Mouse (Mus musculus) megakaryocyte, embryonic 14.5 days (primary cell): ENCODE results near the gene Vwf. TPM values are rescaled to one million over a fixed set of nuclear protein-coding genes. Genes with fewer than 3 reads are reported as not detected.

Experiments used
- H3K27me3 ChIP-seq: replicated peaks from 2 replicates; pipeline ENCODE3; 2012; ENCODE audit warnings: inconsistent platforms
- H3K36me3 ChIP-seq: replicated peaks from 2 replicates; pipeline ENCODE3; 2012; ENCODE audit warnings: low read length, inconsistent platforms, mixed read lengths
- H3K4me1 ChIP-seq: 2 replicates; pipeline ENCODE4 v1.6.1; 2012; ENCODE audit warnings: inconsistent platforms
- H3K4me3 ChIP-seq: replicated peaks from 2 replicates; pipeline ENCODE3; 2012; ENCODE audit warnings: moderate library complexity, mild to moderate bottlenecking, inconsistent platforms
- H3K9me3 ChIP-seq: 2 replicates; pipeline ENCODE4 v1.6.1; 2012; ENCODE audit warnings: inconsistent platforms
- FLI1 ChIP-seq: IDR thresholded peaks from 2 replicates; pipeline ENCODE4 v1.6.1; 2012; ENCODE audit warnings: low read length, inconsistent platforms, mixed read lengths
- GATA1 ChIP-seq: IDR thresholded peaks from 3 replicates; pipeline ENCODE4 v1.6.1; 2012; ENCODE audit warnings: mixed read lengths, low read length, inconsistent platforms, borderline replicate concordance
- polyA plus RNA-seq: library from polyadenylated mRNA; stranded (reverse); fragments of >175 nt; gene quantifications from 2 replicates; pipeline ENCODE4 v1.2.3, GENCODE M21; 2012; ENCODE audit warnings: low replicate concordance; ENCODE audit not compliant: insufficient read depth

Gene Vwf
- polyA plus RNA-seq, 1 experiment, result 373 TPM

DNA sequence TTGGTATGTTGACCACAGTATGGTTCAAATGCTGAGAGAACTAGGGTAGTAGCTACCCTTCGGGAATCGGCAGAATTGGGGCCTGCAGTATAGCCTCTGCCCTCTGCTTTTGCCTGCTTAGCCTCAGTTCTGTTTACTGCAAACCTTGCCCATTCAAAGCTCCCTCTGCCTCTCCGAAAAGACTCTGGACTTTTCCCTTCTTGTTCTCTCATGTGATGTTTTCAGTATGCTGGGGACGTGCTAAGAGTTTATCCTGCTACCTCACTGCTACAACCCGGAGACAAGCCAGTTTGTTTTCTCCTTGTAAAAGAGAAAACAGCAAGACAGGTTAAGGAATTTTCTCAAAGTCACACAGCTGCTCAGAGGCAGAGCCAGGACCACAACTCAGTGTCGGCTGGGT, 46.0 kb downstream of the Vwf start:
- no peaks in the 10 kb centered on the region for H3K9me3 ChIP-seq
- TF ChIP-seq GATA1, result no peak
- H3K27me3 ChIP-seq, result no peaks in the 10 kb centered on the region
- peaks cover 100% of the 10 kb centered on the region for H3K4me1 ChIP-seq
- H3K4me3 ChIP-seq, result no peak overlapping the region
- peaks cover 100% of the 10 kb centered on the region for H3K36me3 ChIP-seq

DNA sequence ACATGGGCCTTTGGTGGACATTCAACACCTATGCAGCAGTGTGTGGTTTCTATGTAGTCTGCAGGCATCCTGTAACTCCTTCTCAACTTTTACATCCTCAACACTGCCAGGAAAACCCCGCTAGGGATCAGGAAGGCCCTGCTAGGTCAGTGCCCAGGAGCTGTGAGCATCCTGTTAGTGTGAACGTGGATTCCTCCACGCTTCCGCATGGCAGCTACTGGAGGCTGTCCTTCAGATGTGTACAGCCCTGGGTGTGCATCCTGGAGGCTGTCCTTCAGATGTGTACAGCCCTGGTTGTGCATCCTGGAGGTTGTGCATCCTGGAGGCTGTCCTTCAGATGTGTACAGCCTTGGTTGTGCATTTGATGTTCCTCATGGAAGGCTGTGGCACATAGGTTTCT, 47.7 kb downstream of the Vwf start:
- H3K4me3 ChIP-seq, result no peak overlapping the region
- H3K4me1 ChIP-seq, result peaks cover 100% of the 10 kb centered on the region
- no peaks in the 10 kb centered on the region for H3K9me3 ChIP-seq
- peaks cover 100% of the 10 kb centered on the region for H3K36me3 ChIP-seq
- no peaks in the 10 kb centered on the region for H3K27me3 ChIP-seq
- TF ChIP-seq GATA1 (no peak), FLI1 (no peak)

DNA sequence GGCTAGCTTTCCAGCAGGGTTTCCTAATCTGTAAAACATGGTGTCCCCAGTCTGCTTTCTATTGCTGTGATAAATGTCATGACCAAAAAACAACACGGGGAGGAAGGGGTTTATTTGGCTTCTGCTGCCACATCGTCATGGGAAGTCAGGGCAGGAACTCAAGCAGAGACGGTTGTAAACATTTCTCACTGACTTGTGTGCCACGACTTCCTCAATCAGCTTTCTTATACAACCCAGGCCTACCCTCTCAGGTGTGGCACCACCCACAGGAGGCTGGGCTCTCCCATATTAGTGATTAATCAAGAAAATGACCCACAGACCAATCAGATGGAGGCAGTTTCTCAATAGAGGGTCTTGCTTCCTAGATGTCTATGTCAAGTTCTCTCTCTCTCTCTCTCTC, 48.3 kb downstream of the Vwf start:
- Histone ChIP-seq H3K4me1 (peaks cover 100% of the 10 kb centered on the region), H3K4me3 (no peak overlapping the region), H3K27me3 (no peaks in the 10 kb centered on the region), H3K9me3 (no peaks in the 10 kb centered on the region), H3K36me3 (peaks cover 100% of the 10 kb centered on the region)
- TF ChIP-seq FLI1 (no peak), GATA1 (no peak)

DNA sequence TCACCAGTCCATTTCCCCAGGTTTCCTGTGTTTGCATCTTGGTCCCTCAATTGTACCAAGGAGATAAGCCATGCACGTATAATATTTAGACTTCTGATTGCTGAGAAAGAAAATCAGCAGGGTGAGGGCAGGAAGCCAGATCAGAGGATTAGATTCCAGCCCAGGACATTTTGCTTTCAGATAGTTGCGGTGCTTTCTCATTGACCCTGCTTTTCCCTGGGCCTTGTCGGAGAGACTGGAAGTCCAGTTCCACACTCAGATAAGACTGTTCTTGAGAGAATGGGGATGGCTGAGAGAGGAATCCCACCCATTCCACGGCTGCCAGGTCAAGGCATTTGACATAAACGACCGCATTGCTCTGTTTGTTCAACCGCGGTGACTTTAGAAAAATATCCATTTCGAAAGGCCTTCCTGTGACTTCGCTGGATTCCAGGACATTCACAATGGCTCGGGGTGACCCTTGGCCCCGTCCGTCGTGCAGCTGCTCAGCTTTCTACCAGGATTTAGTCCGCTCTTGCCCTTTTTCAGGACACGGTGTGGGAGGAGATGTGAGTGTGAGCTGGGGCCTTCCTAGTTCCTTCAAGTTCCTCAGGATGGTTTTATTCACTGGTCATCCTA, 50.2 kb downstream of the Vwf start:
- H3K36me3 ChIP-seq, result peaks cover 100% of the 10 kb centered on the region

DNA sequence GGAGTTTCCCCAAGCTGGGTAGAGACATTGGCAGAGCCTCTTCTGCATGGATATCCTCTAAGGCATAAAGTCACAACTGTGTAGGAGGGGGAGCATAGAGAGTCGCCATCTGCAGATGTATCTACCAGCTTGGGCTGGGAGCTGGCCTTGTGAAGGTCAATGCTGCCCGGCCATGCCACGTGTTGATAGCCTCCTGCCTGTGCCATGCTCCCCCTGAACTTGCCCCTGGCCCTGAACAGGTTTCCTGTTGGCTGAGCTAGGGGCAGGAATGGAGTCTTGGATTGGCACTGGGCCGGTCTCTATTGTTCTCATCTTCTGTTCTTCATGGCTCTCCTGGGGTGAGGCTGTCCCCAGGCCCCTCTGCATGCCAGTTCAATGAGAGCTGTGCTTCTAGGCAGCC, 51.1 kb downstream of the Vwf start:
- peaks cover 100% of the 10 kb centered on the region for H3K36me3 ChIP-seq
- H3K4me3 ChIP-seq, result no peak overlapping the region
- no peaks in the 10 kb centered on the region for H3K27me3 ChIP-seq
- no peak for TF ChIP-seq FLI1
- no peak for TF ChIP-seq GATA1
- no peaks in the 10 kb centered on the region for H3K9me3 ChIP-seq
- peaks cover 100% of the 10 kb centered on the region for H3K4me1 ChIP-seq

More for the DNA sequence above, 50.2 kb downstream of the Vwf start:
- TF ChIP-seq GATA1, result no peak
- TF ChIP-seq FLI1, result no peak
- Histone ChIP-seq H3K27me3 (no peaks in the 10 kb centered on the region), H3K4me3 (no peak overlapping the region), H3K4me1 (peaks cover 100% of the 10 kb centered on the region), H3K9me3 (no peaks in the 10 kb centered on the region)

DNA sequence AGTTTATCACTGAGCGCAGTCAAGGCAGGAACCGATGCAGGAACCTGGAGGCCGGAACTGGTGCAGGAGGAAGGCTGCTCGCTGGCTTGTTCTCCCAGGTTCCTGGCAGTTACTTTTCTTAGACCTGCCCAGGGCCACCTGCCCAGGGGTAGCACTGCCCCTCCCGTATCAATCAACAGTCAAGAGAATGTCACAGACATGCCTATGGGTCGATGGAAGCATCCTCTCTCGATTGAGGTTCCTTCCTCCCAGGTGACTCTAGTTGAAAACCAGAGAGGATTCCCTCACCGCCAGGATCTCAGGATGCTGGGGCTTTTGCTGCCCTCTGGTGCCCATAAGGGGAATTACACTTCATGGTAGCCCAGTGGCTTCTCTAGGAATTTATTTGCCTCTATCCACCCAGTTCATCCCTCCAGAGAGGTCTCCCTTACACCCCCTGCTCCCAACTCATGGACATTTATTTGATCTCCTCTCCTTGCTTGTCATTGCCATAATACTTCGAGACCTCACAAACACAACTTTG, 53.5 kb downstream of the Vwf start:
- no peaks in the 10 kb centered on the region for H3K27me3 ChIP-seq
- H3K4me3 ChIP-seq, result no peak overlapping the region
- H3K36me3 ChIP-seq, result peaks cover 99% of the 10 kb centered on the region
- H3K4me1 ChIP-seq, result peaks cover 100% of the 10 kb centered on the region
- no peaks in the 10 kb centered on the region for H3K9me3 ChIP-seq
- TF ChIP-seq FLI1, result no peak

DNA sequence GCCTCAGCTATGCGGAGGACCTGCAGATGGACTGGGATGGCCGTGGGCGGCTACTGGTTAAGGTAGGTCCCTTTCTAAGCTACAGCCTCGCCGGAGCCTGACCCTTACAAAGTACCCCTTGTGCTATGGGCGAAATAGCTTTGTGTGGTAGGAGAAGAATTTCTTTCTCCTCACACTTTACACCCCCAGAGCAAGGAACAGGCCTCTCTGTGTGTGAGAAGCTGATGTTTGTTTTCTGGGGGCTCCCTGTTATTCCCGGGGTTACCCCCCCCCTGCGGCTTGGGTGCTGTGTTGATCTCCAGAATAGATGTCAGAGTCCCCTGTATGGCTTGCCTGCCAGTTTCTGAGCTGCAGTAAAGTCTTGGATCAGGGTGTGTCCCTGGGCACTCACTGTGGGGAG, 54.1 kb downstream of the Vwf start:
- Histone ChIP-seq H3K9me3 (no peaks in the 10 kb centered on the region), H3K4me3 (no peak overlapping the region), H3K27me3 (no peaks in the 10 kb centered on the region), H3K36me3 (peaks cover 99% of the 10 kb centered on the region), H3K4me1 (peaks cover 100% of the 10 kb centered on the region)
- TF ChIP-seq FLI1, result no peak
- no peak for TF ChIP-seq GATA1

DNA sequence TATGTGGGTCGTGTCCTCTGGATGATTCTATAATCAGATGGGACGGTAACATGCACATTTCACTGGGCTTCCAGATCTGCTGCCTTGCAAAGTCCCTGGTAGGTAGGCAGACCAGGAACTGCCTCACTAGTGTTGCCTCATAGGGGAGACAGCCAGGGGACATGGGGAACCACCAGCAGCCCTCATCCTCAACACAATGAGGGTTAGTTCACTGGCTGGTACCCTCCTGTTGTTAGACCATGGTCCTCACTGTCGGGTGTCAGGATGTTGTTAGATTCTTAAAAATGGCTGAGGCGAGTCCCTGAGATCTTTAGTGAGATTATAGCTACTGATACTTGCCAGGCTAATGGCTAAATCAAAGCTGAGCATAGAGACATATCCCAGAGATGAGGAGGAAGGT, 54.6 kb downstream of the Vwf start:
- Histone ChIP-seq H3K27me3 (no peaks in the 10 kb centered on the region), H3K4me1 (peaks cover 98% of the 10 kb centered on the region)

DNA sequence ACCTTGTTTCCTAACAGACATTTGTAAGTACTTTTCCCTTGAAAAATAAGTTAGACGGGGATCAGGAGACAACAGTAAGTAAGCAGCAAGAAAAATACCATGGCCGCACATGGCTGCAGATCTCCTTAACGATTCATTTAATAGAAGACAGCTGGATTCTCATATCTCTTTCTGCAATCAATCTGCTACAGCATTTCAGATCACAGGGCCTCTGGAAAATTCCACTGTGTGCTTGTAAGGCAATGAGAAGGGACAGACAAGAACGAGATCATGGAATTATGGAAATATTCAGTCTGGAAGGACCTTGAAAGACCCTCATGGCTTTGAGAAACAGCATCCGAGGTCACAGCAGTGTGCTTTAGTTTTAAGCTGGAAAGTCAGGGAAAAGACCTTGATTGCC, 55.2 kb downstream of the Vwf start:
- TF ChIP-seq FLI1, result no peak
- no peak for TF ChIP-seq GATA1
- Histone ChIP-seq H3K36me3 (peaks cover 99% of the 10 kb centered on the region), H3K4me3 (no peak overlapping the region), H3K27me3 (no peaks in the 10 kb centered on the region), H3K9me3 (no peaks in the 10 kb centered on the region), H3K4me1 (peaks cover 98% of the 10 kb centered on the region)

More for the DNA sequence above, 54.6 kb downstream of the Vwf start:
- H3K4me3 ChIP-seq, result peak overlapping the region; percentile 50
- peaks cover 99% of the 10 kb centered on the region for H3K36me3 ChIP-seq
- TF ChIP-seq FLI1 (no peak), GATA1 (no peak)
- no peaks in the 10 kb centered on the region for H3K9me3 ChIP-seq

DNA sequence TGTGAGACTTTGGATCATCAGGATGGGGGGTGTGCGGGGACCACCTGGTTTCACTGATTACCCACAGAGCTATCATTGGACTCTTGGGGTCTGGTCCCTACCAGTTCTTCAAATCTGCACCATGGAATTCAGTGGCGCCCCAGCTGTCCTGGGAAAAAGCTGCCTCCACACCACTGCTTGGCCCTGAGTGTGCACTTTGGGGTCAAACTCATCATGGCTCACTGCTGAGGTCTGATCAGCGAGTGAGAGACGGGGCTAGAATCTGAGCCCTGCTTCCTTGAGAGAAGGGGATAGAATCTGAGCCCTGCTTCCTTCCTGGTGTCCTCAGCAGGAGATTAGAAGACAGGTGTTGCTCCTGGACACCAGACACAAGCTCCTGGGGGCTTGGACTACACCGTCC, 55.8 kb downstream of the Vwf start:
- H3K4me1 ChIP-seq, result peaks cover 98% of the 10 kb centered on the region

DNA sequence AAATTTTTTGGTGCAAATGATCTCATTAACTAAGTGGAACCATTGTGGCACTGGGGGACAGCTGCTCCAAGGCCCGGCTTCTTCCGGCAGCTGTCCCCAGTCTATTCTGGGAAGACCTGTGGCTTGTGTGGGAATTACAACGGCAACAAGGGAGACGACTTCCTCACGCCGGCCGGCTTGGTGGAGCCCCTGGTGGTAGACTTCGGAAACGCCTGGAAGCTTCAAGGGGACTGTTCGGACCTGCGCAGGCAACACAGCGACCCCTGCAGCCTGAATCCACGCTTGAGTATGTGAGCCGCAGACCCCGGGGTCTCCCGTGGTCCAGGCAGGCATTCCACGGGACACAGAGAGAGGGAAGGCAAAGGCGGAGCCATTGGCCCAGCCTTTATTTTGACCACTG, 56.7 kb downstream of the Vwf start:
- Histone ChIP-seq H3K4me1 (peaks cover 98% of the 10 kb centered on the region), H3K9me3 (no peaks in the 10 kb centered on the region), H3K4me3 (peak overlapping the region; percentile 69), H3K36me3 (peaks cover 99% of the 10 kb centered on the region), H3K27me3 (no peaks in the 10 kb centered on the region)
- no peak for TF ChIP-seq FLI1
- no peak for TF ChIP-seq GATA1

More for the DNA sequence above, 55.8 kb downstream of the Vwf start:
- H3K9me3 ChIP-seq, result no peaks in the 10 kb centered on the region
- no peak for TF ChIP-seq FLI1
- peak overlapping the region; percentile 26 for H3K4me3 ChIP-seq
- peaks cover 99% of the 10 kb centered on the region for H3K36me3 ChIP-seq
- H3K27me3 ChIP-seq, result no peaks in the 10 kb centered on the region
